Mouse (Mus musculus) midbrain, embryonic 11.5 days (tissue): ENCODE data around the gene Glis2. TPM values are rescaled to one million over a fixed set of nuclear protein-coding genes. Genes with fewer than 3 reads are reported as not detected.

Experiments used
- ATAC-seq: fragments of 200-750 bp; cut with Nextera tagmentation; 2 replicates; pipeline ENCODE4 v1.8.0; 2017; ENCODE audit warnings: moderate TSS enrichment, moderate library complexity; ENCODE audit not compliant: low FRiP score
- DNase-seq: peaks from one replicate; pipeline ENCODE4 v3.0.0; 2015; ENCODE audit warnings: low spot score; ENCODE audit errors: missing footprints
- H3K27ac ChIP-seq: fragments of 300-500 bp; sonication (generic); 2 replicates; pipeline ENCODE4 v1.5.1; 2014; ENCODE audit warnings: low read depth, low read length
- H3K27me3 ChIP-seq: fragments of 300-500 bp; sonication (generic); 2 replicates; pipeline ENCODE4 v1.6.1; 2014; ENCODE audit warnings: mild to moderate bottlenecking, low read length, moderate library complexity, mixed read lengths; ENCODE audit not compliant: control insufficient read depth, insufficient read depth
- H3K36me3 ChIP-seq: fragments of 300-500 bp; sonication (generic); 2 replicates; pipeline ENCODE4 v1.6.1; 2014; ENCODE audit warnings: mild to moderate bottlenecking, low read length, moderate library complexity, mixed read lengths; ENCODE audit not compliant: control insufficient read depth, insufficient read depth
- H3K4me1 ChIP-seq: fragments of 300-500 bp; sonication (generic); 2 replicates; pipeline ENCODE4 v1.6.1; 2014; ENCODE audit warnings: low read length; ENCODE audit not compliant: control insufficient read depth, insufficient read depth
- H3K4me2 ChIP-seq: fragments of 300-500 bp; sonication (generic); 2 replicates; pipeline ENCODE4 v1.6.1; 2014; ENCODE audit warnings: mild to moderate bottlenecking, moderate library complexity
- H3K4me3 ChIP-seq: fragments of 300-500 bp; sonication (generic); 2 replicates; pipeline ENCODE4 v1.5.1; 2014; ENCODE audit warnings: low read depth, low read length
- H3K9ac ChIP-seq: fragments of 300-500 bp; sonication (generic); 2 replicates; pipeline ENCODE4 v1.6.1; 2014; ENCODE audit warnings: low read length
- H3K9me3 ChIP-seq: fragments of 300-500 bp; sonication (generic); 2 replicates; pipeline ENCODE4 v1.6.1; 2016; ENCODE audit warnings: low read length; ENCODE audit not compliant: control insufficient read depth
- WGBS: fragments of 180-500 bp; shearing (Covaris S2); extraction: QIAGEN DNeasy Blood & Tissue Kit; methylation state at CpG from one replicate; pipeline ENCODE4 v1.1.7; 2014; 5-methylcytosine and 5-hydroxymethylcytosine counted together
- polyA plus RNA-seq: library from polyadenylated mRNA; unstranded; fragments of >200 nt; fragmentation: Nextera tagmentation; extraction: Ambion mirVana; gene quantifications from 2 replicates; pipeline ENCODE4 v1.2.1, GENCODE M21; 2014

Gene Glis2
- polyA plus RNA-seq, 1 experiment from 2014 or later: 27.2 TPM

GRCm38 (mm10) chr16:4587516-4588210 is 6.8 kb upstream of the Glis2 start:
- H3K4me2 ChIP-seq: no peak overlapping the region
- peak; percentile 81 for DNase-seq

DNA sequence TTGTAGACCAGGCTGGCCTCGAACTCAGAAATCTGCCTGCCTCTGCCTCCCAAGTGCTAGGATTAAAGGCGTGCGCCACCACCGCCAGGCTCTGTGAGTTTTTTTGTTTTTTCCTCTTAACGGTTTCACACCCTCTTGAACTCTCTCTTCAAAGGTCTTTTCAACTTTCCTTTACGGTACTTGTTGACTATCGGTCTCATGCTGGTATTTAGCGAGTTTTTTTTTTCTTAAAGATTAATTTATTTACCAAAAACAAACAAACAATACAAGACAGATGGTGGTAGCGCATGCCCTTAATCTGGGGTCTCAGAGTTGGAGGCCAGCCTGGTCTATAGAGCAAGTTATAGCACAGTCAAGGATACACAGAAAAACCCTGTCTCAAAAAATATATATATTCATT is 4.3 kb upstream of the Glis2 start:
- H3K9ac ChIP-seq: no peak overlapping the region
- DNase-seq: peak; percentile 86
- H3K4me3 ChIP-seq: no peak overlapping the region
- 95% methylated on average over 9 of the region's 9 CpGs for WGBS
- H3K27me3 ChIP-seq: no peaks in the 10 kb centered on the region
- H3K4me1 ChIP-seq: peaks cover 26% of the 10 kb centered on the region
- ATAC-seq: no peak
- H3K4me2 ChIP-seq: no peak overlapping the region
- no peaks in the 10 kb centered on the region; the same call in 1 of the 2 replicates for H3K36me3 ChIP-seq
- H3K9me3 ChIP-seq: no peaks in the 10 kb centered on the region
- H3K27ac ChIP-seq: no peak overlapping the region

More at GRCm38 (mm10) chr16:4587516-4588210, 6.8 kb upstream of the Glis2 start:
- Histone ChIP-seq H3K27me3 (no peaks in the 10 kb centered on the region), H3K9ac (0 out of 2 replicates have a peak overlapping the region, but pooled peaks have one; percentile 9), H3K4me1 (peaks cover 16% of the 10 kb centered on the region), H3K4me3 (no peak overlapping the region), H3K9me3 (no peaks in the 10 kb centered on the region), H3K36me3 (no peaks in the 10 kb centered on the region; the same call in 1 of the 2 replicates), H3K27ac (no peak overlapping the region)
- no peak for ATAC-seq
- WGBS: 58% methylated on average over 5 of the region's 5 CpGs

GRCm38 (mm10) chr16:4592909-4593875 is 1.3 kb upstream of the Glis2 start:
- Histone ChIP-seq H3K27ac (peak overlapping the region; percentile 95), H3K4me3 (peak overlapping the region; percentile 89), H3K4me1 (peaks cover 42% of the 10 kb centered on the region), H3K9me3 (no peaks in the 10 kb centered on the region), H3K9ac (peak overlapping the region; percentile 97), H3K27me3 (no peaks in the 10 kb centered on the region), H3K36me3 (no peaks in the 10 kb centered on the region; the same call in 1 of the 2 replicates), H3K4me2 (peak overlapping the region; percentile 83)
- WGBS: 16% methylated on average over 32 of the region's 32 CpGs
- ATAC-seq (no peak), DNase-seq (peak; percentile 93)

DNA sequence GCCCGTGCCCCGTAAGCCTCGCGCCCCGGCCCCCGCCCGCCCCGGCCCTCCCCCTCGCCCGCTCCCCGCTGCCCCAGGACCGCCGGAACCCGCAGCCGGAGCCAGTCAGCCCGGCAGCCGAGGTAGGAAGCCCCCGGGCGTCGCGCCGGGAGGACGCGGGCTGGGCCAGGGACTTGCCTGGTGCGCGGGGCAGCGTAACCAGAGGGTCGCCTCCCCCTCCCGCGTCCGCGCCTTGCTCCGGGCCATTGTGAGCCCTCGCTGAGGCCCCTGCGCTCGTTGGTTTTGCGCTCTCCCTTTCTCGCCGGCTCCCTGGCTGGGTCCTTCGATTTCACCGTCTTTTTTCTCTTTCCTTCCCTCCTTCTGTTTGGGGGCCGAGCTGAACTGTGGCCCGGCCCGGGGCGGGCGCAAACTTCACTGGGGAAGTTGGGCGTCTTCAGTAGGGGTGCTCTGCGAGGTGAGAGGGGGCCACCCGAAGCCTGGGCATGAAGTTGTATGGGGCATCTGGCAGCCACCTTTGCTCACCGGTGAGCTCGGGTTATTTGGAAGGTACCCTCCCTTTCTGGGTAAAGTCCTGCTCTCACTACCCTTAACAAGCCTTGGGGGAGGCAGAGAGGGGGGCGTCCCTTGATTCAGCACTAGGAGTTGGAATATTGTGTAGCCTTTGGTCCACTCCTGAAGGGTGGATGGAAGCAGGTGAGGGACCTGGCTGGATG is 457 bp downstream of the Glis2 start:
- H3K4me1 ChIP-seq: peaks cover 54% of the 10 kb centered on the region
- H3K27ac ChIP-seq: peak overlapping the region; percentile 95
- no peaks in the 10 kb centered on the region for H3K27me3 ChIP-seq
- H3K4me2 ChIP-seq: peak overlapping the region; percentile 83
- DNase-seq (peak; percentile 93), ATAC-seq (peak; percentile 57)
- no peaks in the 10 kb centered on the region; the same call in 1 of the 2 replicates for H3K36me3 ChIP-seq
- H3K9me3 ChIP-seq: no peaks in the 10 kb centered on the region
- H3K9ac ChIP-seq: peak overlapping the region; percentile 97
- WGBS: 0% methylated on average over 24 of the region's 52 CpGs
- peak overlapping the region; percentile 89 for H3K4me3 ChIP-seq

- DNase-seq: peak; percentile 93
- no peaks in the 10 kb centered on the region for H3K9me3 ChIP-seq
- peak overlapping the region; percentile 97 for H3K9ac ChIP-seq
- H3K27ac ChIP-seq: peak overlapping the region; percentile 95
- peak overlapping the region; percentile 89 for H3K4me3 ChIP-seq
- WGBS: 6% methylated on average over 5 of the region's 5 CpGs
- peaks cover 56% of the 10 kb centered on the region for H3K4me1 ChIP-seq
- no peaks in the 10 kb centered on the region; the same call in 1 of the 2 replicates for H3K36me3 ChIP-seq
- H3K27me3 ChIP-seq: no peaks in the 10 kb centered on the region
- no peak for ATAC-seq
- peak overlapping the region; percentile 83 for H3K4me2 ChIP-seq
Observed at GRCm38 (mm10) chr16:4595527-4595963, 1.0 kb downstream of the Glis2 start.

DNA sequence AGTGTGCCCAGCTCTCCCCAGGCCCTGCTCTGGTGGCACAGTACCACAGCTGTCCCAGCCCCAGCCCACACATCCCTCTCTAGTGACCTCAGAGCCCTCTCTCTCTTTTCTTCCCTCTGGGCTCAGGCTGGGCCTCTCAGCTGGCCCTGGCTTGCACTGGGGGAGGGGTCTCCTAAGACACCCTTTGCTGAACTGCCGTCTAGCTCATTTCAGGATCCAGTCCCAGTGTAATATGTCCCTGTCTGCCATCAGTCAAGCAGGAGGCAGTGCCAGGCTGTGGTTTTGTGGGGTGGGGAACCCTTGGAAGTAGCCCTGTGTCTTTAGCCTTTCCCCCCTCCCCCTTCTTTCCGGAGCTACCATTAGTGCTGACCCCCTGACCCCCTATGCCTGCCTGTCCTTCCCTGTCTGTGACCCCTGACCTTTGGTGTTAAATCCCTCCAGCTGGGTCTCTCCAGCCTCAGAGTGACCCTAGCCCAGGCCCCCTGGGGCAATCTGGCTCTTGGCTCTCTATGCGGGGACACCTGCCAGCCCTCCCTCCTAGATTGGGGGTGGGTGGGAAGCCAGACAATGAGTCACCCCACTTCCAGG is 1.7 kb downstream of the Glis2 start:
- WGBS: 2% methylated on average over 3 of the region's 3 CpGs
- H3K27me3 ChIP-seq: no peaks in the 10 kb centered on the region
- peak overlapping the region; percentile 83 for H3K4me2 ChIP-seq
- peak overlapping the region; percentile 89 for H3K4me3 ChIP-seq
- DNase-seq (peak; percentile 92), ATAC-seq (peak; percentile 13)
- H3K9me3 ChIP-seq: no peaks in the 10 kb centered on the region
- no peaks in the 10 kb centered on the region for H3K36me3 ChIP-seq
- peak overlapping the region; percentile 95 for H3K27ac ChIP-seq
- peak overlapping the region; percentile 97 for H3K9ac ChIP-seq
- H3K4me1 ChIP-seq: peaks cover 62% of the 10 kb centered on the region

DNA sequence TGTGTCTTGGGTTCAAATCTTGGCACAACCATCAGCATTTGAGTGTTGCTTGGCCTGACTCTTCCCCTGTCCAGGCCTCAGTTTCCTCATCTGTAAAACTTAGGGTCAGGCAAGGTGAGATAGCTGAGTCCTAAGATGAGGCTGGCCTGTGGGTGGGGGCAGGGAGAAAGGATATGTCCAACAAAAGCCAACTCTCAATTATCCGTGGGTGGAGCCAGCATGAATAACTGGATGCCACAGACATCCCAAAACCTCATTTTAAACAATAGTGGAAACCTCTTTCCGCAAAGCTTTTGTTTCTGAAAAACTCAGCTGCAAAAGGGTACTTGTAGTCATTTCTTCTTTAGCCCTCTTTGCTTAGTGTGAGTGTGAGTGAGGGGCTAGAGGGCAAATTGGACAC is 2.3 kb downstream of the Glis2 start:
- Histone ChIP-seq H3K4me2 (peak overlapping the region; percentile 83), H3K36me3 (no peaks in the 10 kb centered on the region), H3K27me3 (no peaks in the 10 kb centered on the region), H3K4me3 (peak overlapping the region; percentile 89), H3K4me1 (peaks cover 65% of the 10 kb centered on the region), H3K9ac (peak overlapping the region; percentile 97), H3K27ac (0 out of 2 replicates have a peak overlapping the region, but pooled peaks have one; percentile 95), H3K9me3 (no peaks in the 10 kb centered on the region)
- WGBS: 32% methylated on average over 2 of the region's 2 CpGs
- no peak for ATAC-seq
- no peak for DNase-seq

DNA sequence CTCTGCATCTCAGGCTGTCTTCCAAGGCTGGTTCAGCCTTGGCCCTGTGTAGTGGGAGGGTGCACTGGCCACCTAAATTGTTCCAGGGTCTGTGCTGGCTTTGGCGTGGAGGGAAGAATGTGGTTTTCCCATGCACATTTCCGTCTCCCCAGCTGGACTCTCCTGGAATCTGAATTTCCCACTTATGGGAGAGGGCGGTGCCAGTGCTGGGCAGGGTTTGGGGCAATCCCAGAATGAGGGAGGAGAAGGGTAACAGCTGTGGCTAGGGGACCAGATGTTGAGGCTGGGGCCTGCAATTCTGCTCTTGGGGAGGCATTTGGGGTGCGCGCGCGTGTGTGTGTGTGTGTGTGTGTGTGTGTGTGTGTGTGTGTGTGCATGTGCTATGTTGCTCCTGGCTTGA is 2.8 kb downstream of the Glis2 start:
- Histone ChIP-seq H3K4me2 (peak overlapping the region; percentile 83), H3K9me3 (no peaks in the 10 kb centered on the region), H3K27ac (no peak overlapping the region), H3K9ac (peak overlapping the region; percentile 35), H3K4me3 (peak overlapping the region; percentile 89; the same call in 1 of the 2 replicates), H3K36me3 (no peaks in the 10 kb centered on the region), H3K4me1 (peaks cover 70% of the 10 kb centered on the region), H3K27me3 (no peaks in the 10 kb centered on the region)
- WGBS: 58% methylated on average over 7 of the region's 7 CpGs
- DNase-seq: peak; percentile 82
- ATAC-seq: no peak
